Mouse (Mus musculus): ENCODE data around the gene Sstr2.

- TF ChIP-seq CTCF (IDR thresholded peaks at IDR 0.05; ENCODE audit: borderline replicate concordance, insufficient read depth, low read length) (no peak), POLR2A (IDR thresholded peaks at IDR 0.05; ENCODE audit: low read depth, low read length) (no peak)
These were observed 32.2 kb downstream of the Sstr2 start for GRCm38 (mm10) chr11:113651206-113651906.
